In the genomic region with DNA sequence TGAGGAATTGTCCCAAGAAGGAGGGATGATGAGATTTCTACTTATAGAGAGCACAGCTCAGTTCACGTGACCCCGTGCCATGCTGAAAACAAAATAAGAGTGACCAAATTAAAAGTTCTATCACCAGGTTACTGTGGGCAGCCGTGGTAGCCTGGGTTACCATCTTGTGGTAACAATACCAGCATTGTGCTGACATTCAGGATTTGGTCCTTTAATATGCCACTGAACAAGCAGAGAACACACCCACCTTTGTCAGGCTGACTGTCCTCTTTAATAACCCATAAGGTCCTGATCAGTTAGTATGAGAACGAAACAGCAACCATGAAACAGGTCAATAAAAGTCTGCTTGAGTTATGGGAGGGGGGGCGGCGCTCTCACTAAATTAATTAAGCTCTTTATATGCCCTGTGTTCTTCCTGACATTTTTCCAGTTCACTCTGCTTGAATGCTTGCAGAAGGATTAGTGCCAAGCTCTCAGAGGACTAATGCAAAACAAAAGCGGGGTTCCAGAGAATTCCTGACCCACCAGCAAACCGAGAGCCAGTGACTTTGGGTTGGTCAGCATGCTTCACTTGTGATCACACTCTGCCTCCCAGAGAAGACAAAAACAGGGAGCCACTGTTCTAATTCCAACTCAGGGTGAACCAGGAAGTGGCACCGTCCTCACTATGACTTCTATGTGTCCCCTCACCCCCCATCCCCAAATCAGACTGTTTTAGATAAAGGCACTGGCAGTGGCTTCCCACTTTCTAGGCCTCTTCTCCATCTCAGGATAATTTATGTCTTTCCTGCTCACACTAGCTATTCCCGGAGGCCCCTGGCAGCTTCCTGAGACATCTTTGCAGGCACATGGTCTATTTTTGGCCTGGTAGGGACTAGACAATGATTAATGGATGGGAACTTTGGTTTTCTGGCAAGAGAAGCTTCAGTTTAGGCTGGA, we compare ENCODE assay signal across 9 mouse cellular contexts. TPM values are rescaled to one million over a fixed set of nuclear protein-coding genes. Genes with fewer than 3 reads are reported as not detected.
DNase-seq lines count a peak whose midpoint lies in the region; ATAC-seq and TF ChIP-seq lines count a peak whose summit lies in the region.
"Had no signal": no experiment of that assay in that cellular context is flagged by ENCODE, and none has a peak within 500 bp of the region (broad histone marks: within the 10 kb centered on the region; RNA-seq: fewer than 3 reads in every experiment).

No protein-coding gene starts in this region.

- TF ChIP-seq CTCF in heart, adult 2 months (IDR thresholded peaks at IDR 0.05), result no peak

- no peaks in the 10 kb centered on the region for H3K27me3 ChIP-seq in heart, adult 2 months (ENCODE audit: control insufficient read depth, insufficient read depth, low read length)
- H3K27me3 ChIP-seq in hindbrain, embryonic 13.5 days, result no peaks in the 10 kb centered on the region
- no peaks in the 10 kb centered on the region for H3K27me3 ChIP-seq in liver, embryonic 16.5 days (ENCODE audit: control insufficient read depth, insufficient read depth, low read depth, low read length)

- DNase-seq in heart, adult 2 months, result no peak
- no peak for DNase-seq in heart, postnatal 14 days
- peak; percentile 65 for DNase-seq in adipocyte (ENCODE audit: low spot score)
- no peak for DNase-seq in layer of hippocampus, adult 8-10 months (ENCODE audit: low spot score in 2 of 2)
- DNase-seq in right cerebral cortex, postnatal 10 days (ENCODE audit: low spot score in 2 of 2), result no peak
- DNase-seq: cerebellum, postnatal 36 days had no signal

- no peaks in the 10 kb centered on the region for H3K9me3 ChIP-seq in hindbrain, embryonic 13.5 days
- no peaks in the 10 kb centered on the region for H3K9me3 ChIP-seq in liver, embryonic 16.5 days (replicated peaks; ENCODE audit: control insufficient read depth, low read length)

- H3K4me2 ChIP-seq in hindbrain, embryonic 13.5 days, result no peak overlapping the region
- H3K4me2 ChIP-seq in liver, embryonic 16.5 days (ENCODE audit: low read depth, low read length), result no peak overlapping the region

- H3K9ac ChIP-seq in heart, adult 2 months (ENCODE audit: low read depth, low read length), result no peak overlapping the region
- no peak overlapping the region for H3K9ac ChIP-seq in hindbrain, embryonic 13.5 days
- H3K9ac ChIP-seq in liver, embryonic 16.5 days (ENCODE audit: low read depth, low read length), result peak overlapping the region; percentile 26

- no peak for TF ChIP-seq EP300 in heart, adult 2 months (IDR thresholded peaks at IDR 0.05; ENCODE audit: insufficient read depth, low read depth, low read length)

- peaks cover 5% of the 10 kb centered on the region for H3K4me1 ChIP-seq in heart, adult 2 months (ENCODE audit: control insufficient read depth, insufficient read depth, low read length)
- H3K4me1 ChIP-seq in hindbrain, embryonic 13.5 days (replicated peaks), result peaks cover 25% of the 10 kb centered on the region
- H3K4me1 ChIP-seq in liver, embryonic 16.5 days (ENCODE audit: control insufficient read depth, low read depth, low read length), result peaks cover 78% of the 10 kb centered on the region

- 69% methylated on average over 10 of the region's 10 CpGs for WGBS in heart, adult 2 months
- 43% methylated on average over 10 of the region's 10 CpGs for WGBS in hindbrain, embryonic 13.5 days
- 77% methylated on average over 10 of the region's 10 CpGs for WGBS in liver, embryonic 16.5 days (ENCODE audit: insufficient replicate concordance)

- peak overlapping the region; percentile 28; the same call in 1 of the 2 replicates for H3K27ac ChIP-seq in heart, adult 2 months
- H3K27ac ChIP-seq in hindbrain, embryonic 13.5 days, result peak overlapping the region; percentile 67
- H3K27ac ChIP-seq in liver, embryonic 16.5 days (ENCODE audit: low read length), result peak overlapping the region; percentile 93

- peak; percentile 58 for ATAC-seq in hindbrain, embryonic 13.5 days (ENCODE audit: low FRiP score)
- no peak for ATAC-seq in liver, embryonic 16.5 days (ENCODE audit: low read depth)
- ATAC-seq in erythroblast, adult 5-6 weeks (replicated peaks; ENCODE audit: low FRiP score, poor library complexity, severe bottlenecking), result no peak

- H3K4me3 ChIP-seq in heart, adult 2 months, result no peak overlapping the region
- no peak overlapping the region for H3K4me3 ChIP-seq in hindbrain, embryonic 13.5 days
- H3K4me3 ChIP-seq in liver, embryonic 16.5 days (ENCODE audit: low read depth, low read length), result no peak overlapping the region

- H3K79me2 ChIP-seq in heart, adult 2 months (replicated peaks; ENCODE audit: control insufficient read depth, insufficient read depth, low read length), result no peaks in the 10 kb centered on the region

- TF ChIP-seq POLR2A in heart, adult 2 months (IDR thresholded peaks at IDR 0.05; ENCODE audit: insufficient read depth, low read depth, low read length), result no peak

- no peaks in the 10 kb centered on the region for H3K36me3 ChIP-seq in heart, adult 2 months (ENCODE audit: control insufficient read depth, insufficient read depth, low read length)
- H3K36me3 ChIP-seq in hindbrain, embryonic 13.5 days, result no peaks in the 10 kb centered on the region
- no peaks in the 10 kb centered on the region for H3K36me3 ChIP-seq in liver, embryonic 16.5 days (ENCODE audit: control insufficient read depth, insufficient read depth)

- intact Hi-C loops in heart, adult 2 months (cut with DNase I), result loop anchor here (5.0 kb wide), 1 partner anchor 33 kb away; no protein-coding TSS in a partner anchor
- intact Hi-C loops in heart, postnatal 14 days (cut with DNase I), result no loop called here

RNA-seq across cellular contexts. Expression of a gene that starts 41.5 kb away (rescaled TPM):
- 10 to 100 TPM; 83.4 to 97.3 TPM for total RNA-seq in heart, adult 2 months (2021)
- polyA plus RNA-seq in heart, adult 2 months (2012; rRNA removed), result 15.3 and 29.5 TPM in 2 replicates
- total RNA-seq in heart, postnatal 14 days (2021), result 10 to 100 TPM; 82.8 to 94.9 TPM
- polyA plus RNA-seq in hindbrain, embryonic 13.5 days (2015; fragmentation: Nextera tagmentation; extraction: Ambion mirVana), result 16.0 and 16.1 TPM in 2 replicates
- 20.8 and 21.0 TPM in 2 replicates for polyA plus RNA-seq in liver, embryonic 16.5 days (2015; fragmentation: Nextera tagmentation; extraction: Ambion mirVana)
- 100 to 1,000 TPM; 129 to 159 (median 149) TPM for total RNA-seq in layer of hippocampus, adult 8-10 months (2022)
- 1,203 and 1,240 TPM in 2 replicates for total RNA-seq in erythroblast, adult 5-6 weeks (2015; ENCODE audit: low replicate concordance)
- 858 and 892 TPM in 2 replicates for total RNA-seq in erythroblast, adult 5-6 weeks (2017; ENCODE audit: low replicate concordance)

Comparison
In these comparisons a context has a peak if more than half of its experiments do, and no peak if none do; other contexts are left out.
1. H3K27ac ChIP-seq: peak in every context shown above with its lines; median percentile 93 in liver, embryonic 16.5 days; 67 in hindbrain, embryonic 13.5 days; 28 in heart, adult 2 months.
2. RNA of a gene that starts 41.5 kb away (total RNA-seq): 858 to 1,240 TPM in erythroblast, adult 5-6 weeks; 129 to 159 TPM in layer of hippocampus, adult 8-10 months, 83.4 to 97.3 TPM in heart, adult 2 months and 82.8 to 94.9 TPM in heart, postnatal 14 days; every median in the first group is over 4 times any median in the second.